Mouse (Mus musculus) embryonic fibroblast, embryonic 13.5 days (primary cell): ENCODE measurements around the gene Zfpl1. TPM values are rescaled to one million over a fixed set of nuclear protein-coding genes. Genes with fewer than 3 reads are reported as not detected.
A peak's percentile ranks its signal among the peaks of the same experiment; 100 is the strongest.

Experiments used
- H3K27ac ChIP-seq: 2 replicates; pipeline ENCODE4 v1.5.1; 2012; ENCODE audit warnings: low read length, control low read depth, inconsistent platforms; ENCODE audit not compliant: insufficient read depth
- H3K4me1 ChIP-seq: 2 replicates; pipeline ENCODE4 v1.6.1; 2011; ENCODE audit warnings: low read length; ENCODE audit not compliant: control insufficient read depth, insufficient read depth
- H3K4me3 ChIP-seq: 2 replicates; pipeline ENCODE4 v1.5.1; 2011; ENCODE audit warnings: mild to moderate bottlenecking, control low read depth, low read length; ENCODE audit not compliant: insufficient read depth
- CTCF ChIP-seq: IDR thresholded peaks from 2 replicates; pipeline ENCODE4 v1.5.1; 2011; ENCODE audit warnings: mild to moderate bottlenecking, control low read depth, low read length, moderate library complexity, borderline replicate concordance; ENCODE audit not compliant: insufficient read depth
- POLR2A ChIP-seq: IDR thresholded peaks from 2 replicates; pipeline ENCODE4 v1.6.1; 2011; ENCODE audit warnings: low read depth, mild to moderate bottlenecking, control low read depth, low read length, moderate library complexity
- polyA plus RNA-seq: library from polyadenylated mRNA; stranded (reverse); fragments of >200 nt; gene quantifications from 2 replicates; pipeline ENCODE4 v1.2.4, GENCODE M21; 2011; ENCODE audit warnings: low read depth; ENCODE audit not compliant: missing spikeins, insufficient read length

Zfpl1 gene
- polyA plus RNA-seq, 1 experiment: 59.0 TPM

- H3K27ac ChIP-seq: no peak overlapping the region
- TF ChIP-seq CTCF: no peak
- TF ChIP-seq POLR2A: no peak
- no peak overlapping the region for H3K4me3 ChIP-seq
- no peaks in the 10 kb centered on the region for H3K4me1 ChIP-seq
Measured at GRCm38 (mm10) chr19:6101186-6101585, 16.4 kb upstream of the Zfpl1 start.

GRCm38 (mm10) chr19:6097847-6098246, 13.1 kb upstream of the Zfpl1 start:
- H3K27ac ChIP-seq: no peak overlapping the region
- no peak overlapping the region for H3K4me3 ChIP-seq
- H3K4me1 ChIP-seq: no peaks in the 10 kb centered on the region
- TF ChIP-seq CTCF (no peak), POLR2A (no peak)

- Histone ChIP-seq H3K4me1 (no peaks in the 10 kb centered on the region), H3K4me3 (no peak within 1 kb of the TSS), H3K27ac (no peak within 1 kb of the TSS)
- TF ChIP-seq CTCF (no peak), POLR2A (no peak)
Measured at GRCm38 (mm10) chr19:6094119-6094518, 9.4 kb upstream of the Zfpl1 start, which contains the start of gene AC131692.1. TSS of gene AC131692.1 (plus strand) at chr19:6094419.

DNA sequence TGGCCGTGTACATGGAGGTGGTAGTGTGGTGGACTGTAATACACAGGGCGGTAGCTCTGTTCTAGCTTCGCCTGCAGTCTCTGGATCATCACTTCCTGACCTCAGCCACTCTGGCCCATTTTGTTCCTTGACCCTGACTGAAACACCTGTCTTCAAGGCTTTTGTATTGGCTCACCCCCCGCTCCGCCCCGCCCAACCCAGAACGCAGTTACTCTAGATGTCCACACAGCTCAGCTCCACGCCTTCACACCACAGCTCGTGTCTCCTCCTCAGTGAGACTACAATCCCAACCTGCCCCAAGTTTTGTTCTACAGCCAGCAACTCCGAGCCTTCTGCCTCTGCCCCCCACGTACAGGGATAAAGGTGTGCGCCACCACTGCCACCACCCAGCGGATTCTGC, 4.1 kb upstream of the Zfpl1 start:
- no peak overlapping the region for H3K27ac ChIP-seq
- peaks cover 1% of the 10 kb centered on the region; the same call in 1 of the 2 replicates for H3K4me1 ChIP-seq
- H3K4me3 ChIP-seq: no peak overlapping the region
- TF ChIP-seq POLR2A: no peak
- TF ChIP-seq CTCF: no peak

DNA sequence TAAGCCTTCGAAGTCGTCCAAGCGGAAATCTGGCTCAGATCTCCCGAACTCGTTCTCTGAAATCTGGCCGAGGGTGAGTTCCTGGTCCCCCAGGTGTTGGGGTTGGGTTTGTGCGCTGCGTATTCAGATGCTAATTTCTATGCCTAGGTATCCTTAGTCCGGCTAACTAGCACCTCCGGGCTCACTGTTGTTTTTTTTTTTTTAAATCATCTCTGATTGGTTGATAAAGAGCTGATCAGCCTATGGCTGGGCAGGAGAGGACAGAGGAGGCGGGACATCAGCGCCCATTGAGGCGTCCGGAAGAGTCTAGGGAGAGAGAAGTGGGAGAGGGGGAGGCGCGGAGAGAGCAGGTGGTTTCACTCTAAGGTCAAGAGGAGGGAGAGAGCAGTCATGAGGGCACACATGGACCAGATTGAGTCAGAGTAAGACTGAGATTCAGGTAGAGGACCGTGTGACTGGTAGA, 692 bp upstream of the Zfpl1 start:
- H3K4me3 ChIP-seq: peak overlapping the region; percentile 87
- peaks cover 4% of the 10 kb centered on the region; the same call in 1 of the 2 replicates for H3K4me1 ChIP-seq
- H3K27ac ChIP-seq: no peak overlapping the region
- TF ChIP-seq POLR2A (no peak), CTCF (no peak)

DNA sequence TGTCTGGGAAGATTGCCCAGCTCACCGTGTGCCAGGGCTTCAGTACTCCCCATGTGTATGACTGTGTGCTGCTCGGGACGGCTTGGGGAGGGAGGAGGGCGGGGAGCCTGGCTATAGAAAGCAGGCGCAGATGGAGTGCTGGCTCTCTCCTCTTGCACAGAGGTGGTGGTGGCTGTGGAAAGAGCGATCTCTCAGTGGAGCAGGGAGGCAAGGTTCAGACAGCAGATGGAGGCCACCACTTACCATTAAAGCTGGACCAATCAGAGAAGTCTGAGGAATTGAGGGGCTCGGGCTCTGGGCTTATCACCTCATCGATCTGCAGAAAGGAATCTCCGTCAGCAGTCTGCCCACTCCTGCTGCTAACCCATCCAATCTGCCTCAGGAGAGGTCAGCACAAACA, 2.6 kb downstream of the Zfpl1 start, which contains the start of gene Gm28374:
Gm28374 (minus strand) TSS at position 101 of the 400 bp plus-strand sequence.
- H3K27ac ChIP-seq: no peak within 1 kb of the TSS
- H3K4me1 ChIP-seq: peaks cover 4% of the 10 kb centered on the region; the same call in 1 of the 2 replicates
- TF ChIP-seq POLR2A (no peak), CTCF (no peak)
- H3K4me3 ChIP-seq: no peak within 1 kb of the TSS

GRCm38 (mm10) chr19:6079983-6080480, 4.7 kb downstream of the Zfpl1 start, which contains the start of gene Tmem262:
TSS of gene Tmem262 (plus strand) at chr19:6080033.
- H3K4me1 ChIP-seq: peaks cover 4% of the 10 kb centered on the region; the same call in 1 of the 2 replicates
- TF ChIP-seq CTCF (no peak), POLR2A (no peak)
- H3K27ac ChIP-seq: no peak within 1 kb of the TSS
- no peak within 1 kb of the TSS for H3K4me3 ChIP-seq

GRCm38 (mm10) chr19:6076564-6077393, 8.0 kb downstream of the Zfpl1 start, which contains the start of gene Vps51:
TSS of gene Vps51 (minus strand) at chr19:6077231.
- H3K4me3 ChIP-seq: peak within 1 kb of the TSS; percentile 64
- H3K4me1 ChIP-seq: no peaks in the 10 kb centered on the region
- peak within 1 kb of the TSS; percentile 62; the same call in 1 of the 2 replicates for H3K27ac ChIP-seq
- TF ChIP-seq POLR2A: peak; percentile 50
- TF ChIP-seq CTCF: no peak

GRCm38 (mm10) chr19:6073889-6074288, 10.9 kb downstream of the Zfpl1 start:
- no peak overlapping the region for H3K27ac ChIP-seq
- no peaks in the 10 kb centered on the region for H3K4me1 ChIP-seq
- no peak overlapping the region for H3K4me3 ChIP-seq

DNA sequence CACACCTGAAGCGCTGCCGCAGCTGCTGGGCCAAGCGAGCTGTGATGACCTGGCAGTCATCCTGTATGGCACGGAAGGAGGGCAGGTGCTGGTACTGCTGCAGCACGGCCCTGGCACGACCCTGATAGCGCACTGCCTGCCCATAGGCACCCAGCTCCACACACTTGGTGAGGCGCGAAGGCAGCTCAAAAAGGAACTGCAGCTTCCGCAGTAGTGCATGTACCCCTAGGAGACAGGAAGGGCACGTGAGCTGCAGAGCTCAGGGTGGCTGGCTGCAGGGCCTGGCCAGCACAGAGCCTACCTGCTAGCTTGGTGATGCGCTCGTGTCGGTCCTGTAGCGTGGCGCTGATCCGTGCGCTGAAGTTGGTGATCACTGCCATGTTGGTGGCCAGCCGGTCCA, 13.5 kb downstream of the Zfpl1 start:
- no peak overlapping the region for H3K27ac ChIP-seq
- no peaks in the 10 kb centered on the region for H3K4me1 ChIP-seq
- no peak for TF ChIP-seq POLR2A
- no peak for TF ChIP-seq CTCF
- H3K4me3 ChIP-seq: no peak overlapping the region

More at GRCm38 (mm10) chr19:6073889-6074288, 10.9 kb downstream of the Zfpl1 start:
- TF ChIP-seq CTCF (no peak), POLR2A (no peak)
